In the genomic region with DNA sequence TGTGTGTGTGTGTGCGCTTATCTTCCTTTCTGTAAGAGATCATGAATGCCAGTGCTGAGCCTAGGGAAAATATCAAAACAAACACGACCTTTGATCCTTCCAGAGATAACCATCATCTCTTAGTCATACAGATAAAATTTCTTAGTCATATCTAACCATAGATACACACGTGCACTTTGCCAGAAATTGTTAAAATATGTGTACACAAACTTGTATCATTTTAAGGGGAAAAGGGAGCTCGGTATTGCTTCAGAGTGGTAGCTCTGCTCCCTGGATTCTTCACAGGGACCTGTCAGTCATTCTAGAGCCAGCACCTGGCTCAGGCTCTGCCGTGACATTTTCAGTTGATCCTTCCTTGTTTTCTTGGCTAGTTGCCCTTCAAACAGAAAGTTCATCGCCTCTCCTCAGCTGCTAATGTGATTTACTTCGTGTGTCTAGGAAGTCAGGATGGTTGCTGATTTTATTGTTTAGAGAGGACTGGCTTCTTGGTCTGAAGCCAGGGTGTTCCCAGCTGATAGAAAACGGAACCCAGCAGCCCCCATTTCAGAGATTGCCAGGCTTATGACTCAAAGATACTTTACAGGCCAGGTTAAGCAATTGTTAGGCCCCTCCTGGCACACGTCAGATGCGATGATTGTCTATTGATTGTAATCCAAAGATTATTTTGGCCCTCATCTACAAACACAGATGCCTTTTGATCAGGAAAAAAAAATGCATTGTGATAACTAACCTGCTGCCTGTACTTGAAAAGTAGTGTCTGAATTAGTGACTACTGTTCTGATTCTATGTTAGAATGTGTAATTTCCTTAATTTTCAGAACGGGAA, we compare ENCODE assay signal across 8 mouse cellular contexts. TPM values are rescaled to one million over a fixed set of nuclear protein-coding genes. Genes with fewer than 3 reads are reported as not detected.
A peak's percentile ranks its signal among the peaks of the same experiment; 100 is the strongest.
DNase-seq lines count a peak whose midpoint lies in the region; ATAC-seq and TF ChIP-seq lines count a peak whose summit lies in the region.

No protein-coding gene starts in this region.

- WGBS in cerebellum, adult 2 months = 31% methylated on average over 11 of the region's 11 CpGs
- WGBS in hindbrain, postnatal 0 days = 34% methylated on average over 11 of the region's 11 CpGs
- 17% methylated on average over 11 of the region's 11 CpGs for WGBS in lung, embryonic 16.5 days

- H3K36me3 ChIP-seq in hindbrain, postnatal 0 days (ENCODE audit: insufficient read depth, low read length) = no peaks in the 10 kb centered on the region
- no peaks in the 10 kb centered on the region for H3K36me3 ChIP-seq in lung, embryonic 16.5 days (ENCODE audit: control insufficient read depth, insufficient read depth, low read length)

- no peak for TF ChIP-seq POLR2A in cerebellum, adult 2 months (IDR thresholded peaks at IDR 0.05; ENCODE audit: borderline replicate concordance, insufficient read depth, low read length)

- no peak overlapping the region for H3K27ac ChIP-seq in cerebellum, adult 2 months (ENCODE audit: insufficient read depth, low read length)
- H3K27ac ChIP-seq in hindbrain, postnatal 0 days = 0 out of 2 replicates have a peak overlapping the region, but pooled peaks have one; percentile 13
- 0 out of 2 replicates have a peak overlapping the region, but pooled peaks have one; percentile 13 for H3K27ac ChIP-seq in lung, embryonic 16.5 days (ENCODE audit: low read length)

- peak; percentile 50 to 73 for DNase-seq in cerebellum, adult 2 months
- no peak for DNase-seq in cerebellum, postnatal 4 days (ENCODE audit: low spot score in 2 of 2)
- peak; percentile 67 for DNase-seq in Muller cell, postnatal 12 days (ENCODE audit: inconsistent ontology term)
- DNase-seq in gastrocnemius, adult 18-20 months (ENCODE audit: low spot score) = peak; percentile 77
- DNase-seq in hindbrain, postnatal 0 days (ENCODE audit: low spot score) = peak; percentile 62
- no peak for DNase-seq in layer of hippocampus, postnatal 36 days
- DNase-seq in frontal cortex, postnatal 10 days (ENCODE audit: low spot score in 2 of 2) = no peak

- no peak for TF ChIP-seq CTCF in cerebellum, adult 2 months (IDR thresholded peaks at IDR 0.05; ENCODE audit: borderline replicate concordance, insufficient read depth, low read depth, low read length)
- TF ChIP-seq CTCF in hindbrain, postnatal 0 days (IDR thresholded peaks at IDR 0.05; ENCODE audit: low read depth) = no peak

- H3K4me2 ChIP-seq in hindbrain, postnatal 0 days (ENCODE audit: low read depth, low read length) = no peak overlapping the region
- peak overlapping the region; percentile 15; the same call in 1 of the 2 replicates for H3K4me2 ChIP-seq in lung, embryonic 16.5 days (ENCODE audit: low read depth, low read length)

- no peak overlapping the region for H3K9ac ChIP-seq in hindbrain, postnatal 0 days (replicated peaks; ENCODE audit: low read length)
- no peak overlapping the region for H3K9ac ChIP-seq in lung, embryonic 16.5 days (ENCODE audit: low read length)

- ATAC-seq in hindbrain, postnatal 0 days = no peak
- peak; percentile 52; the same call in 1 of the 2 replicates for ATAC-seq in lung, embryonic 16.5 days (ENCODE audit: low read depth)

- H3K27me3 ChIP-seq in cerebellum, adult 2 months (ENCODE audit: control insufficient read depth, insufficient read depth, low read length) = no peaks in the 10 kb centered on the region
- no peaks in the 10 kb centered on the region for H3K27me3 ChIP-seq in hindbrain, postnatal 0 days (ENCODE audit: insufficient read depth, low read length)
- H3K27me3 ChIP-seq in lung, embryonic 16.5 days (ENCODE audit: control insufficient read depth, insufficient read depth, low read depth, low read length) = no peaks in the 10 kb centered on the region

- H3K4me3 ChIP-seq in cerebellum, adult 2 months (replicated peaks; ENCODE audit: insufficient read depth, low read depth, low read length) = no peak overlapping the region
- H3K4me3 ChIP-seq in hindbrain, postnatal 0 days (ENCODE audit: low read length) = no peak overlapping the region
- H3K4me3 ChIP-seq in lung, embryonic 16.5 days (ENCODE audit: low read length) = no peak overlapping the region

- H3K9me3 ChIP-seq in hindbrain, postnatal 0 days (ENCODE audit: low read length) = no peaks in the 10 kb centered on the region
- no peaks in the 10 kb centered on the region for H3K9me3 ChIP-seq in lung, embryonic 16.5 days (ENCODE audit: control insufficient read depth, low read length)

- H3K4me1 ChIP-seq in cerebellum, adult 2 months (ENCODE audit: control insufficient read depth, insufficient read depth, low read length) = peaks cover 7% of the 10 kb centered on the region
- H3K4me1 ChIP-seq in hindbrain, postnatal 0 days (ENCODE audit: insufficient read depth, low read length) = peaks cover 15% of the 10 kb centered on the region
- H3K4me1 ChIP-seq in lung, embryonic 16.5 days (replicated peaks; ENCODE audit: control insufficient read depth, insufficient read depth, low read length) = peaks cover 49% of the 10 kb centered on the region

RNA-seq across cellular contexts. Expression of gene Bach2, which starts 49.6 kb away (rescaled TPM):
- 4.6 and 4.7 TPM in 2 replicates for polyA plus RNA-seq in cerebellum, adult 2 months (2012; rRNA removed)
- 1 to 10 TPM; 2.6 to 3.4 TPM for total RNA-seq in gastrocnemius, adult 18-20 months (2021)
- total RNA-seq in hindbrain, postnatal 0 days (2014; rRNA removed) = 11.7 and 13.9 TPM in 2 replicates
- polyA plus RNA-seq in hindbrain, postnatal 0 days (2015; fragmentation: Nextera tagmentation; extraction: Ambion mirVana) = 12.6 and 14.7 TPM in 2 replicates
- polyA plus RNA-seq in lung, embryonic 16.5 days (2015; fragmentation: Nextera tagmentation; extraction: Ambion mirVana) = 6.7 and 7.7 TPM in 2 replicates
- 10 to 100 TPM; 13.7 to 14.0 TPM for total RNA-seq in layer of hippocampus, postnatal 36 days (2021)

Comparison
In these comparisons a context has a peak if more than half of its experiments do, and no peak if none do; other contexts are left out.
1. DNase-seq: peak in cerebellum, adult 2 months (2 of 2), Muller cell, postnatal 12 days (single experiment), gastrocnemius, adult 18-20 months (single experiment) and hindbrain, postnatal 0 days (single experiment); none in cerebellum, postnatal 4 days (0 of 2), layer of hippocampus, postnatal 36 days (0 of 2) and frontal cortex, postnatal 10 days (0 of 2).